In genomic region chr7:73153668-73154067, GRCm38 (mm10) we compare ENCODE assay signal across 27 mouse cellular contexts.
DNase-seq lines count a peak whose midpoint lies in the region; ATAC-seq lines count a peak whose summit lies in the region.
"Had no signal": no experiment of that assay in that cellular context is flagged by ENCODE, and none has a peak within 500 bp of the region (broad histone marks: within the 10 kb centered on the region; RNA-seq: fewer than 3 reads in every experiment).

No protein-coding gene starts in this region.

- no peak overlapping the region for H3K9ac ChIP-seq in forebrain, embryonic 12.5 days
- no peak overlapping the region for H3K9ac ChIP-seq in midbrain, embryonic 16.5 days (ENCODE audit: low read depth, low read length)
- H3K9ac ChIP-seq: embryonic facial prominence, embryonic 12.5 days; embryonic facial prominence, embryonic 15.5 days; forebrain, embryonic 15.5 days; heart, embryonic 12.5 days; heart, embryonic 15.5 days; hindbrain, embryonic 14.5 days had no signal

- 92% methylated on average over 1 of the region's 1 CpGs for WGBS in forebrain, embryonic 10.5 days
- 100% methylated on average over 1 of the region's 1 CpGs for WGBS in forebrain, embryonic 12.5 days
- 100% methylated on average over 1 of the region's 1 CpGs for WGBS in midbrain, embryonic 10.5 days
- 93% methylated on average over 1 of the region's 1 CpGs for WGBS in midbrain, embryonic 16.5 days
- WGBS in limb, embryonic 10.5 days: 94% methylated on average over 1 of the region's 1 CpGs

- ATAC-seq in forebrain, embryonic 12.5 days (ENCODE audit: low FRiP score): no peak
- ATAC-seq in midbrain, embryonic 16.5 days: no peak
- ATAC-seq: activated CD4-positive, CD25-positive, alpha-beta regulatory T cell, adult 4 months; forebrain, embryonic 15.5 days; hindbrain, postnatal 0 days; inflammation-experienced regulatory T-cells, adult 6 months; intestine, embryonic 16.5 days had no signal

- DNase-seq in forebrain, embryonic 10.5 days (ENCODE audit: extremely low spot score, low spot score): no peak
- no peak for DNase-seq in midbrain, embryonic 10.5 days (ENCODE audit: low spot score)
- DNase-seq in limb, embryonic 10.5 days (ENCODE audit: low spot score): no peak
- no peak for DNase-seq in adrenal gland, postnatal 36 days
- DNase-seq: adrenal gland, adult 8-10 months; adrenal gland, postnatal 25 days; cerebellum, adult 18-20 months; cerebellum, adult 9-10 months; cerebellum, postnatal 14 days; gastrocnemius, postnatal 10 days; heart, adult 18-20 months; heart, postnatal 10 days; heart, postnatal 36 days; kidney, adult 18-20 months had no signal

- no peak overlapping the region for H3K4me3 ChIP-seq in forebrain, embryonic 10.5 days
- no peak overlapping the region for H3K4me3 ChIP-seq in forebrain, embryonic 12.5 days (replicated peaks)
- H3K4me3 ChIP-seq in midbrain, embryonic 10.5 days: no peak overlapping the region
- no peak overlapping the region for H3K4me3 ChIP-seq in midbrain, embryonic 16.5 days (ENCODE audit: low read depth, low read length)
- H3K4me3 ChIP-seq in limb, embryonic 10.5 days: no peak overlapping the region
- H3K4me3 ChIP-seq: embryonic facial prominence, embryonic 12.5 days; embryonic facial prominence, embryonic 15.5 days; erythroblast, embryonic 14.5 days; forebrain, embryonic 15.5 days; heart, embryonic 12.5 days; heart, embryonic 15.5 days had no signal

- no peaks in the 10 kb centered on the region for H3K9me3 ChIP-seq in forebrain, embryonic 10.5 days
- no peaks in the 10 kb centered on the region for H3K9me3 ChIP-seq in forebrain, embryonic 12.5 days
- no peaks in the 10 kb centered on the region for H3K9me3 ChIP-seq in midbrain, embryonic 10.5 days (replicated peaks)
- no peaks in the 10 kb centered on the region for H3K9me3 ChIP-seq in midbrain, embryonic 16.5 days (replicated peaks; ENCODE audit: control insufficient read depth, low read length, poor library complexity, severe bottlenecking)
- H3K9me3 ChIP-seq in limb, embryonic 10.5 days (replicated peaks): no peaks in the 10 kb centered on the region
- H3K9me3 ChIP-seq: embryonic facial prominence, embryonic 12.5 days; embryonic facial prominence, embryonic 15.5 days; forebrain, embryonic 15.5 days; heart, embryonic 12.5 days; heart, embryonic 15.5 days had no signal

- no peak overlapping the region for H3K4me2 ChIP-seq in forebrain, embryonic 12.5 days
- no peak overlapping the region for H3K4me2 ChIP-seq in midbrain, embryonic 16.5 days (ENCODE audit: low read length)
- H3K4me2 ChIP-seq: embryonic facial prominence, embryonic 12.5 days; embryonic facial prominence, embryonic 15.5 days; forebrain, embryonic 15.5 days; heart, embryonic 12.5 days; heart, embryonic 15.5 days; hindbrain, embryonic 14.5 days had no signal

- peaks cover 60% of the 10 kb centered on the region for H3K4me1 ChIP-seq in forebrain, embryonic 10.5 days
- H3K4me1 ChIP-seq in forebrain, embryonic 12.5 days: peaks cover 30% of the 10 kb centered on the region
- peaks cover 48% of the 10 kb centered on the region for H3K4me1 ChIP-seq in midbrain, embryonic 10.5 days
- H3K4me1 ChIP-seq in midbrain, embryonic 16.5 days (ENCODE audit: control insufficient read depth, insufficient read depth, low read length): peaks cover 12% of the 10 kb centered on the region; the same call in 1 of the 2 replicates
- H3K4me1 ChIP-seq in limb, embryonic 10.5 days: peaks cover 48% of the 10 kb centered on the region
- H3K4me1 ChIP-seq: heart, embryonic 12.5 days; heart, embryonic 15.5 days had no signal

- H3K27ac ChIP-seq in forebrain, embryonic 10.5 days: peak overlapping the region; percentile 67; the same call in 1 of the 2 replicates
- H3K27ac ChIP-seq in forebrain, embryonic 12.5 days: no peak overlapping the region
- peak overlapping the region; percentile 56; the same call in 1 of the 2 replicates for H3K27ac ChIP-seq in midbrain, embryonic 10.5 days (replicated peaks)
- H3K27ac ChIP-seq in midbrain, embryonic 16.5 days (ENCODE audit: low read length): no peak overlapping the region
- peak overlapping the region; percentile 72; the same call in 1 of the 2 replicates for H3K27ac ChIP-seq in limb, embryonic 10.5 days
- H3K27ac ChIP-seq: embryonic facial prominence, embryonic 15.5 days; forebrain, embryonic 15.5 days; heart, embryonic 15.5 days; hindbrain, embryonic 14.5 days; hindbrain, postnatal 0 days had no signal

- no peaks in the 10 kb centered on the region for H3K36me3 ChIP-seq in forebrain, embryonic 10.5 days (replicated peaks)
- H3K36me3 ChIP-seq in forebrain, embryonic 12.5 days (replicated peaks): no peaks in the 10 kb centered on the region
- H3K36me3 ChIP-seq in midbrain, embryonic 10.5 days: no peaks in the 10 kb centered on the region
- H3K36me3 ChIP-seq in midbrain, embryonic 16.5 days (ENCODE audit: control insufficient read depth, insufficient read depth, low read length): no peaks in the 10 kb centered on the region
- H3K36me3 ChIP-seq in limb, embryonic 10.5 days: no peaks in the 10 kb centered on the region
- H3K36me3 ChIP-seq: embryonic facial prominence, embryonic 12.5 days; embryonic facial prominence, embryonic 15.5 days; forebrain, embryonic 15.5 days; heart, embryonic 12.5 days; heart, embryonic 15.5 days had no signal

- H3K27me3 ChIP-seq in forebrain, embryonic 10.5 days (ENCODE audit: poor library complexity, severe bottlenecking): peaks cover 15% of the 10 kb centered on the region
- H3K27me3 ChIP-seq in forebrain, embryonic 12.5 days: no peaks in the 10 kb centered on the region
- peaks cover 7% of the 10 kb centered on the region; the same call in 1 of the 2 replicates for H3K27me3 ChIP-seq in midbrain, embryonic 10.5 days (ENCODE audit: low read depth, poor library complexity, severe bottlenecking)
- no peaks in the 10 kb centered on the region for H3K27me3 ChIP-seq in midbrain, embryonic 16.5 days (ENCODE audit: control insufficient read depth, insufficient read depth, low read depth, low read length)
- no peaks in the 10 kb centered on the region for H3K27me3 ChIP-seq in limb, embryonic 10.5 days (ENCODE audit: low read depth, poor library complexity, severe bottlenecking)
- H3K27me3 ChIP-seq: embryonic facial prominence, embryonic 12.5 days; embryonic facial prominence, embryonic 15.5 days; forebrain, embryonic 15.5 days; heart, embryonic 12.5 days; heart, embryonic 15.5 days had no signal

Comparison
In these comparisons a context has a peak if more than half of its experiments do, and no peak if none do; other contexts are left out.
1. H3K27ac ChIP-seq: peak in forebrain, embryonic 10.5 days (single experiment), midbrain, embryonic 10.5 days (single experiment) and limb, embryonic 10.5 days (single experiment); none in forebrain, embryonic 12.5 days (single experiment) and midbrain, embryonic 16.5 days (single experiment).